Mouse (Mus musculus) thymus, postnatal 14 days (tissue): ENCODE results near the gene 1110004F10Rik.

ENCODE experiments used
- DNase-seq: peaks from one replicate; pipeline ENCODE4 v3.0.0; 2021

The 1110004F10Rik gene

DNA sequence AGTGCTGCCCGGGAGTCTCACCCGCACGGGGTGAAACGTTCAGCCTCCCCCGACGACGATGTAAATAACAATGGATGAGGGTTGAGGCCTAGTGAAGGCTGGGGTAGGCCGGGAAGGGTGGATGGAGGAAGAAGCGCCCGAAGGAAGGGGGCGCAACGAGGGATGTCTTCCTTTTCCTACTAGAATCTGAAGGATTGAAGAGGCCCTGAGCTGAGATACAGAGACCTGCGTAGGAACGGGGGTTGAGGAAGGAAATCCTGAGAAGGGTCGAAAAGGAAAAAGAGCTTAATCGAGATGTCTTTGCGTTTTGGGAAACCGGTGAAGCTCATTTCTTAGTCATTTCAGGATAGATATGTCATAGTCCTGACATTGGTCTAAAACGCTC is 54.3 kb downstream of the 1110004F10Rik start:
- no peak for DNase-seq

DNA sequence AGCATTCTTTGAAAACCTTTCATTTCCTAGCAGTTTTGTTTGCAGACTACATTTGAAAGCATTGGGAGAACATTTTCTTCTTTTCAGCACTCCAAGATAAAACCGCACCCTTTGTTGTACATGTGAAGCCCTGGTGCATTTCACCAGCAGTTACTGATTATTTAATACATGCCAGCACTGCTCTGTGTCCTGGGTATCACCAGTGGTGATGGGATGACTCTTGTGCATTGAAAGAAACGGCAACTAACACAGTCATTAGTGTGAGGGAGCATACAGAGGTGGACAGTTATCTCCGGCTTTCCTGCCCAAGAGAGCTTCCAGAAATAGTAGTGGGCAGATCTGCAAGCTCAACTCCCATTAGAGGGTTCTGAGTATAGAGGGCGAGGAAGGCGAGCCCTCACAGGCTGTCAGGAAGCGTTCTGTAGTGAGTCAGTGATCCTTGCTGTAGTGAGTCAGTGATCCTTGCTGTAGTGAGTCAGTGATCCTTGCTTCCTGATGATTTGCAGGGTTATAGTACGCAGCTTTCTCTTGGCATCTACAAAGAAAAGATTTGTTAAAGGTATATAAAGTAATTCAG is 60.8 kb downstream of the 1110004F10Rik start:
- DNase-seq = no peak

DNA sequence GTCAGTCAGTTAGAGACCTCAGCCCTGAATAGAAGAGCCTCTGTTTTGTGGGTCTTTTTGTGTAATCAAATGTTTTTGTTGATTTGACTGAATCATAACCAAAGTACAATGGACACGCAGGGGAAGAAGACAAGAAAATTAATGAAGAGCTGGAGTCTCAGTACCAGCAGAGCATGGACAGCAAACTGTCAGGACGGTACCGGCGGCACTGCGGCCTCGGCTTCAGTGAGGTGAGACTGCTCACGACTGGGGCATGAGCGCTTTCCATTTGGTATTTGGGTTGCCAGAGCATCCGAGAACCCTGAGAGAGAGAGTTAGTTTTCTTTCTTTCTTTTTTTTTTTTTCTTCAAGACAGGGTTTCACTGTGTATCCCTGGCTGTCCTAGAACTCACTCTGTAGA is 63.9 kb downstream of the 1110004F10Rik start:
- no peak for DNase-seq

DNA sequence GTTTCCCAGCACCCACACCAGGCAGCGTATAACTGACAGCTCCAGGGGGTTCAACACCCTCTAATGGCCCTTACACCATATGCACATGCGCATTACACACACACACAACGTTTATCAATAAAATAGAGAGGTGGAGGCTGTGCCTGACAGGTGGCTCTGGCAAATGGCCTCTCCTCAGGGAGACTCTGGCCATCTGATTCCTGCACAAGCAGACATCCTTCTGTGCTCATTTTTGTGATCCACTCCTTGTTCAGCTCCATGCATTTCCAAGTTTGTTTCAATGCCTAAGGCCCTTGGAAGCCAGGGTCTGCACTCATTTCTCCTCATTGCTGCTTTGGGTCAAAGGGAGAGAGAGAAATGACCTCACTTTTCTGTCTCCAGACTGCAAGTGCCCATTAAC is 71.5 kb downstream of the 1110004F10Rik start:
- DNase-seq = no peak

DNA sequence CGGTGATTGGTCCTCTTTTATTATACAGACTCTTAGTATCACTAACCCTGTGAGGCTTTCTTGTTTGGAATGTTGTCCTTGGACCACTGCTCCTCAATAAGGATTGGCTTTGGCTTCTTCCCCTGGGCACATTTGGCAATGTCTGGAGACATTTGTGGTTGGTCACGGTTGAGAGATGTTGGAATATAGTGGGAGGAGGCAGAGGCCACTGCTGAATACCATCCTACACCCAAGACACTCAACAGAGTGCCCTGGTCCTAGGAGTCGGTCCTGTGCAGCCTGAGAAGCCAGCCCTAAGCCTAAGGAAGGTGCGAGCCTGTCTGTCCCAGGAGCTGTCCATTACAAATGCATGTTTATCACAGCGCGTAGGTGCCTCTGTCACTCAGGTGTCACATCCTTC is 72.3 kb downstream of the 1110004F10Rik start:
- no peak for DNase-seq

DNA sequence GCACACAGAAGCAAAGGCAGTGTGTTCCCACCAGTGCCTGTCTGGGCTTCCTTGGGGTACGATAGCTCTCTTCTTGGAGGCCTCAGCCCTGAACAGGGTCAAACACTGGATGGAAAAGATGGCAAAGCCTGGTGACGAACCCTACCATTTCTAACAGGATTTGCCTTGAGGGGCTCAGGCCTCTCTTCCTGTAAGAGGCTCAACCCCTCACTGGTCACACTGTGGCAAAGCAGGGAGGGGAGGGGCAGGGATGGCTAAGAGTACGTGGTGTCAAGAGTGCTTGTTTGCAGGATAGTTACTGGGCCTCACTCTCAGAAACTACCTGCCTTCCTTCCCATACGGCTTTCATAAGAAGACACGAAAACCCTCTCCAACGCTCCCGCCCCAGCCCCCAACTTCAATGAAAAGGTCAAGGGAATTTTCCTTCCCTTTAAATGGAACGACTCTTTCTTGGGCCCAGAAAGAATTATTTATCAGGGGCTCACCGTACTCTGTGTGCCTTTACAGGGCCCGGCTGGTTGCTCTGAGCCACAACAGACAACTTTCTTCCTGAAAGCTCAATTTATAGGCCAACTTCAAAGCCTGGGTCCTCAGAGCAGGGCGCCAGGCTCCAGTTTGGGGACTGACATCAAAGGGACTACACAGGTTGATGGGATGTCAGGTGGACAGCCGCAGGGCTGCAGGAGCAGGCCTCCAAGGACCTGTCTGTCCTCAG is 76.2 kb downstream of the 1110004F10Rik start:
- no peak for DNase-seq

DNA sequence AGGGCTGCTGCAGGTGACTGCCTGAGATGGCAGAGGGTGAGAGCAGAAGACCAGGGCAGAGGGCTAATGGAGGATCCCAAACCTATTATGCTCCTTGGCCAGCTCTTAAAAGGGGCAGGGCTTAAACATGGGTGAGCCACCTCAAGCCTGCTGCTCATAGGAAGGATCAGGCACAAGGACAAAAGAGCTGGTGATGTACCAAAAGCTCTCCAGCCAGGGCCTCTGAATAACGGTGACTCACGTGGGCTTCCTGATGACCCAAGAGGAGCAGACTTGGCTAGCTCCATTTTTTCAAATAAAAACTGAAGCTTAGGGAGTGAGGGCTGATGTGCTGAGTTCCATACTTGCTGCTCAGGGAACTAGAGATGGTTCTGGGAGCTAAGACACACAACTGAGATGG is 76.8 kb downstream of the 1110004F10Rik start:
- DNase-seq = no peak

DNA sequence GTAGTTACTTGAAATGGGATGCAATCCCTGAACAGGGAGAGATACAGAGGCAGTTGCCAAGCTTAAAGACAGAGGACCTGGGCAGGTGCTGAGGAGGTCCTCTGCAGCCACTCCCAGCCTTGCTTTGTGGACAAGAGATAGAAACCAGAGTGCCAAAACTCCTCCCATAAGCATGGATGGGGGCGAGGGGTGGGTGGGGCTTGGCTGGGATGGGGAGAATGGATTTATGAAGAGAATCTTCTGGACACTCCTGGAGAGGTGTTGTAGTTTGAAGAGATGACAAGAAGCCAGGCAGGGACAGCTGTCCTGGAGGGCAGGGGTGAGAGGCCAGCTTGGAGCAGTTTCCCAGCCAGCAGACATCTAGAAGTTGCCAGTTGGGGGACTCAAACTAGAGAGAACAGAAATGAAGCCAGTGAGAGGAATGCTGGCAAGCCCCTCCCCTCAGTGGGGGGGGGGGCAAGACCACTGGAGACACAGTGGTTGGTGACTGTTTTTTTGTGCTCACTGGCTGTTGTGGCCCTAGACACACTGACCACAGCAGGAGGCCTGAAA is 80.2 kb downstream of the 1110004F10Rik start:
- no peak for DNase-seq

DNA sequence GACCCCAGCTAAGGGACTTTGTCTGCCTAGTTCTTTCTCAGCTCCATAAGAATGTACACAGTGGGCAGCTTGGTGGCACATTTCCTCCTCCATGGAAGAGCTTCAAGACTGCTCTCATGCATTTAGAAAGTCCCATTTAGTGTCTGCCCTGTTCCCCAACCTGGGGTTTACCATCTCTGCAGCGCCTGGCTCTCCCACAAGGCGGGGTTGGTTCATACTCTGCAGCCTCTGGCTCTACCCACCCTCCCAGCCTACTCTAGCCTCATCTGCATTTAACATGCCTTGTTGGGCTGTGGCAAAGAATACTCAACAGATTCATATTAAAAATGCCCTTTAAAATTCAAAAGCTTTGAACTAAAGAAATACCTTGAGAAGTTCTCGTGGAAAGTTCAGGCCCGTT is 81.5 kb downstream of the 1110004F10Rik start:
- DNase-seq = no peak

DNA sequence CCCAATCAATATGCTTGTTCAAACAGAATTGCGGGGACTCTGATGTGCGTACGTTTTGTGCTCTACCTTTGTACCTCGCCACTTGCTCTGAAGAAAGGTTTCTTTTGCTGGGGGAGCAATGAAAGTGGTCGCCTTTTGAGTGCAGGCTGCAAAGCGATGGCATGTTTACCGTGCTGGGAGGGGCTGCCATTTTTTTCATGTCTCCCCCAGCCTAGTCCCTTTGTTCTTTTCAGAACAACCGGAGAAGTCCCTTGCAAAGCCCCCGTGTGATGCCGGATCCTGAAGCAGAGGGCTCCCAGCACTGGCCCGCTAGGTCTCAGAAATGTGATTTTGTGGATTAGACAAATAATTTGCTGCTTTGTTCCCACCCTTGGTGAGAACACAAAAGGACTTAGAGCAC is 82.0 kb downstream of the 1110004F10Rik start:
- no peak for DNase-seq

DNA sequence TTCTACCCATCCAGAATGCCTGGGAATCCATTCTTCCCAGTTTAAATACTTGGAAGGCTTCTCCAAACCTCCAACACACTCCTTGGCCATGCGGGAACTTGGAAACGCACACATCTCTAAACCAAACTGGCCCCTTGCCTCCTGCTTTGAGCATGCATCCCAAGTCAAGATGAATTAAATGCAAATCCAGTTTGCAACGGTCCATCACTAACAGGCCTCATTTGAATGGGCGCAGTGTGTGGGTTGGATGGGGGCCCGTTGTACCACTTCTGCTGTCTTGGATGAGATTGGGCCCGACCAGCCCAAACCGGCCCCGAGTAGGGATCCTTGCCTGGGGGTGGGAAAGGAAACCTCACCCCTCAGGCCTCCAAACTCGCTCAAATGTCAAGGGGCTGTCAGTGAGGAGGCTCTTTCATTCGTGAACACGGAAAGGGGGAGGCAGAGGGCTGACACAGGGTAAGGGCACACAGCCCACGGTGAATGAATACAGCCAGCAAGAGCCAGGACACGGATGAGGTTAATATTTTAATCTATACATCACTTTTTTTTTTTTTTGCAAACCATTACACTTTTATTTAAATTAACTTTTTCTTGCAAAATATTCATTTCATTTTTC is 83.9 kb downstream of the 1110004F10Rik start:
- DNase-seq = no peak

DNA sequence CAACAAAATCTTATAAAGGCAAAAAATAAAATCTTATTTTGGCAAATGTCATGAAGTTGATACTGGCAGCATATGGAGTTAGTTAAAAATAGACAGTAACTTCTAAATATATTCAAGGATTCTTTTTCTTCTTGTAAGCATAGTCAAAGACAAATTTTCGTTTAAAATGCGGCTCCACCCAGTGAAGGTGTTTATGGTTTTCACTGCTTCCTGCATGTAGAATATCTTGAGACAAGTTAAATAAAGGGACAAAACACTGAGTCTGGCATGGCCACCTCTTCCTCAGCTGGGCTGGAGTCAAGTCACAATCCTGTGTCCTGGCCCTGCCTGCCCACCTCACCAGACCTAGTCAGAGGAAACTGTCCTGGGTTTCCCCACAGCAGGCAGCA is 84.4 kb downstream of the 1110004F10Rik start:
- DNase-seq = no peak

DNA sequence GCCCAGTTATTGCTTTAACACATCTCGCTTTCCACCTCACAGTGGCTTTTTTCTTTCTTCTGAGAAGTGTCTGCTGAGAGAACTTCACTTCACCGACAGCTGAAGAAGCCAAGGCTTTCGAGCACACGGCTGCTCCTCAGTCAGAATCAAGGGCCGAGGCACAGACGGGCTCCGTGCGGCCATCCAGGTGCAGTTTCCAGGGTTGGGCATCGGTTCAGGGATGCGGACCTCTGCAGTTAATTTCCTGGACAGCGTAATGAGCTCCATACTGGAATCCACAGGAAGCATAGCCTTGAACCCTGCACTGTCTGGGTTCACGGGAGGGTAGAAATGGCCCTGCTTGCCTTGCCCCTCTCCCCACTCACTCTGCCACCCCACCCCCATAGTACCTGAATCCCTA is 84.9 kb downstream of the 1110004F10Rik start:
- DNase-seq = no peak

DNA sequence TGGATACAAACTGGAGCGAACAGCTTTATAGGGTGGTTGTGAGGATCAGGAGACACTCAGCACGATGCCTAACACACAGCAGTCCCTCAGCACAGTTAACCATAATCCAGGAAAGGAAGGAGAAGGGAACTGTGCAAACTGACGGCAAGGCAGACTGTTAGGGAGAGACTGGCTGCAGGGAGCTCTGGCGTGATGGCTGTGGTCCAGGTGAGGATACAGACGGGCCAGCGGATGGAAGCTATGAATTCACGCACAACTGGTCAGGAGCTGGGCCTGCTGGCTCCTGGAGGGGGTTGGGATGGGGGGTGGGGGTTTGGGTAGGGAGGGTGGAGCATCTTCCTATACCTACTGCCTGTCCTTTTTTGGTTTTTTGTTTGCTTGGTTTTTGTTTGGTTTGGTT is 86.5 kb downstream of the 1110004F10Rik start:
- DNase-seq = no peak

DNA sequence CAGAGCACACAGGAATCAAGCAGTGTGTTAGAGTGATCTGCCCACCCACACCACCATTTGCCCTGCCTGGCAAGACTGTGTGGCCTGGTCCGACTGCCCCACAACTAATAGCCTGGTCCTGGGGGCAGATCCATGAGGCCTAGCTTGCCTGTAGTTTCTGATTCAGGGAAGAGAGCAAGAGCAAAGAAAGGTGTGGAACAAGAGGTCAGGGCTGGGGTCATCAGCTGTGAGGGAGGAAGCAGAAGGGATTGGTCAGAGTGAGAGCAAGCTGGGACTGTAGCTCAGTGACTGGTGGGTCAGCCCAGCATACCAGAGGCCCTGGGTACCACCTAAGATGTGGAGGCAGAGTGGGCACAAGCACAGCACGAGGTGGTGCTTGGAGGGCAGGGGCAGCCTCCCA is 87.9 kb downstream of the 1110004F10Rik start:
- no peak for DNase-seq

DNA sequence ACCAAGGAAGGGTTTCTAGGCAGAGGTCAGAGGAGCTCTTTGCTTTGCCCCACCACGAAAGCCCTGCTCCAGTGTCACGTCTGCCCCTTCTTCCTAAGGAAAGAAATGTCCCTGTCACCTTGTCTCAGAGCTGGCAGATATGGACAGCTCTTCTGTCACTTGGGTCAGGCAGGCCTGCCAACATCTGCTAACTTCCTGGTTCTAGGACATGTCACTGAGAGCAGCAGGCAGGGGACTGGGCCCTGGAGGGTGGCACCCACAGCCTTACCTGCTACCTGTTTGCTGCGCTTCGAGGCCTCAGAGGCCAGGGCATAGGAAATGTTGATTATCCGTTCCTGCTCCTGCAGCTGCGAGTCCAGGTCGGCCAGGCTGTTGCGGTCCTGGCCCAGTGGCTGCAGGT is 89.1 kb downstream of the 1110004F10Rik start:
- no peak for DNase-seq

DNA sequence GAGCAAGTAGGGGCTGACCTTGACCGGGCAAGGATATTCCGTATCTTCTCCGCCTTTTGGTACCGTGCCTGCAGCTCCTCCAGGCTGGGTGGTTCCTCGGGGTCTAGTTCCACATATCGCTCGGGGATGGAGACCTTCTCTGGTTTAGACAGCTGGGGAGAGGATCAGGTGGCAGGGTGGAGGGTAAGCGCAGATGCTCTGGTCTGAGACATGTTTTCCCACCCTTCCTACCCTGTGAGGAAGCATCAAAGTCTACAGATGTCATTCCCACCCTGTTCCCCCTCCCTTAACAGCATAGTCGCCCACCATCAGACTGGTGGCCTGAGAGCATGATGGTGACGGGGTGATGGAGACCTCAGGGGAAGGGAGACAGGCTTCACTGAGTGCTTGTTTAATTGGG is 90.2 kb downstream of the 1110004F10Rik start:
- no peak for DNase-seq

DNA sequence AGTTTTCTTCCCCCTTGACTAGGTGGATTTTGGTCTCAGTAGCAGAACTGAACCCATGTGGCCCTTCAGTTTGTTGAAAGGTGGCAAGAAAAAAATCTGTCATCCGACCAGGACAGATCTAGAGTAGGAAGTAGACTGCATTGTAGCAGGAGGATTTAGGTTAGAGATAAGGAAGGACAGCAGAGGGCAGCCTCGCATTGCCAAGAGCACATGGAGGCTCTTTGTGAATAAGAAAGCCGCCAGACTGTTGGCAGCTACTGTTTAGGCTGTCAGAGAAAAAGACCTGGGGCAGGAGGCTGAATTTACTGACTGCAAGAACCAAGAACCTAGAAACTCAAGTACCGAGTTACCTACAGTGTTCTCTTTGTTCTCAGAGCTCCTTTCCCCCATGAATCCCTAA is 92.2 kb downstream of the 1110004F10Rik start:
- no peak for DNase-seq

DNA sequence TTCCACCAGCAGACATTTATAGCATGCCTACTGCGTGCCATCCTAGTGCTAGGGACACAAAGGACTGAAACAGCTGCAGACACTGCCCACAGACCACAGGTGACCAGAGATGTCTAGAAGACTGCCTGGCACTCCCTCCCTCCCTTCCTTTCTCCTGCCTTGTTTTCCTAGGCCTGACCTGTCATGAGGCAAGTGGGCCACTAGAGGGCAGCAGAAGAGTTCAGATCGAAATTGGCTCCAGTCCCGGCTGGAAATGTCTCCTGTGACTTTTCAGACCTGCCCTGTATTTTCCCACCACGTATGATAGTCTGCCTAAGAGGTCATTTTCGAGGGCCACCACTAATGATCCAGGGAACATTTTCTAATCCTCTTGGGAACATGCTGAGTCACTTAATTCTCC is 92.9 kb downstream of the 1110004F10Rik start:
- peak; percentile 63 for DNase-seq

DNA sequence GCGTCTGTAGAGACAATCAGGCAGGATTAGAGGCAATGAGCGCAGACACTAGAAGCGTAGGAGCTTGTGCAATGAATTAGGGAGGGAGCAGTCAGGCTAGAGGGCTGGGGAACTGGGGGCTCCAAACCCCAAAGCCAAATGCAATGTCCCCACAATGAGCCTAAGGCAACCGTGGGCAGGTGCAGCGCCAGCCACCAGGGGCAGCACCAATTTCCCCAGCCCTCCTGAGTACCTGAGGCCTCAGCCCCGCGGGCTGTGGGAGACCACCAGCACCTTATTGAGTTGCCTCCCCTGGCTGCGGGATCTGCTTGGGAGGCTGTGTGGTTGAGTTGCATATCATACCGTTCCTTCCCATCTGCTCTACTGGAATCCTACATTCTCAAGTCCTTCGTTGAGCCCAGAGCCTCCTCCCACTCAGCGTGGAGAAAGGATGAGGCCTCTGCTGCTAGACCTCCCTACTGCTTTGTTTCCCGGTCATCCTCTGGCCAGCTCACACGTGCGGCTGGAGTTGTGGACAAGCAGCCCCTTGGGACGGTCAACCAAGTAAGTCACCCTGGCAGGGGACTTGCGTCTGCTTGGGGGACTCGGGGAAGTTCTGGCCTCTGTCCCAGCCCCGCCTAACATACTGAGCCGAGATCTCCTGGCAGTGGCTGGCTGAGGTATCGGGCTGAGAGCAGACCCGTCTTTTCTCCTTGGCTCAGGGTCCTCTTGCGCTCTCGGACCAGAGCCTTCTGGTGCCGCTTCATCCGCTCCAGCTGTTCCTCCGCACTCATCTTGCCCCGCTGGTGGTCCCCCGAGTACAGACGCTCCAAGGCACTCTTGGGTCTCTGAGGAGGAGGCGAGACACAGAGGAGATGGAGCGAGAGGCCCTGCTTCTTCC is 95.5 kb downstream of the 1110004F10Rik start:
- DNase-seq = no peak

DNA sequence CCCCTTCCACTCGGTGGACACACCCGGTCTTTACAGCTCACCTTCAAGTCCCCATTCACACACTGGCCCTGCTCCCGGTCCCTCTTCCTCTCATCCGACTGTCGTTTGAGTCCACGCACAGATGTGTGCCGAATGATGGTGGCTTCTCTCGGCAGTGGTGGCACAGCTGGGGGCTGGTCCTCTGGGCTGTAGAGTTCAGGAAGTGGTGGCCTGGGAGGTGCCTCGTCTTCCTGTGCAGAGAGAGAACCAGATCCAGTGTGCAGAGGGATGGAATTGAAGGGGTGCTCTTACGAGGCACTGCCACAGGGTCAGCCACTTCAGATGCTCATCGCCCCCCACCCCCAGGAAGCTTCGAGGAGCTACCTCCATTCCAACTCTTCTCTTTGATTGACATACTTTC is 98.0 kb downstream of the 1110004F10Rik start:
- no peak for DNase-seq

DNA sequence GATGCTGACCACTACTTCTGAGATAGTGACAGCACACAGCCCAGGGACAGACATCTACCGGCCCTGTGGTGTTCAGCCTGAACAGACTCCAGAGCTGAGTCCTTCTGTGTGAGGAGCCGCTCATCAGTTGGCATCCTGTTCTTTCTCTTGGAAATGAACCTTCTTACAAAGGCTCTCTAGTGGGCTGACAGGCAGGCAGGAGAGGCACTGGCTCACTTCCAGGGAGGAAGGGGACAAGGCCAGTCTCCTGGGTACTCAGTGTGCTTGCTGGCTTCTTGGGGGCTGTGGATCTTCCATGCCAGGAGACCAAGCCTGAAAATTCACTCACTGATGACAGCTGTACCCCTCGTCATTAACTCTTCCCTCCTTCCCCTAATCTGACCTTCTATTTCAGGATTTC is 98.5 kb downstream of the 1110004F10Rik start:
- no peak for DNase-seq

DNA sequence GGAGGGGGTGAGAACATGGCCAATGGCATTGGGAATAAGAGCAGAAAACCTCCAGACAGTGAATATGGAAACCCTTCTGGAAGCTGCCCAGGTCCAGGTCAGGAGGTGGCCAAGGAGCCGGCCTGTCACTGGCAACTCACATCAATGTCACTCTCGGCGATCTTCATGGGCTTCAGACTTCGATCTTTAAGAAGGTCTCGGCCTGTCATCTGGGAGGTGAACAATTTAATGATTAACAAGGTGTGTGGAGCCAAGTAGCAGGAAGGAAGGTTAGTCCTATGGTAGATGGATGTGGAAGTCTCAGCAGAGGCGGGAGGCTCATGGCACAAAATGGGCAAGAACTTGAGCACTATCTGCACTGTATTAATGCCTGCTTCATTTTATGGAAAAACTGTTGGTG is 105.8 kb downstream of the 1110004F10Rik start:
- no peak for DNase-seq
